Mouse (Mus musculus): ENCODE results near the gene March4.

DNA sequence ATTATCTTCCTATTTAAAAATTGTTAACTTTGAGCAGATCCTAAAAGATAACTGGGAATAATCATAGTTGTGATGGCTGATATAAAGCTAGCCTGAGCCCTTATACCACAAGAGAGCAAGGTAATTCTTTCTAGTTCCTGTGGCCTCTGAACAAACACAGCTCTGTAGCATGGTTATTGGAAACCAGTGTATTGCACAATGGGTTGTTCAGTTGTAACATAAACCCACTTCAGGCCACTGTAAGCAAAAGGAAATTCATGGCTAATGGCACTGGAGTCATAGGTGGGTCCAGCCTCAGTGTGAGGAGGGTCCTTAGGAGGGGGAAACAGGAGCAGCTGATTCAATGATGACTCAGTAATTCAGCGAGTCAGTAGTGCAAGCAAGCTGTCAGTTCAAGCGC lies 116.5 kb downstream of the March4 start:
- TF ChIP-seq CTCF (IDR thresholded peaks at IDR 0.05; ENCODE audit: extremely low read depth, insufficient read length, insufficient replicate concordance, low read depth, low read length): no peak
- TF ChIP-seq POLR2A (IDR thresholded peaks at IDR 0.05; ENCODE audit: low read depth, low read length): no peak

Data from small intestine, adult 2 months (tissue).